Mouse (Mus musculus) adipocyte (in vitro differentiated cells): Measurements from ENCODE around the gene Tubb1.

Experiments used
- DNase-seq: peaks from one replicate; pipeline ENCODE4 v3.0.0-alpha.2; 2016; ENCODE audit warnings: low spot score

Tubb1 gene

DNA sequence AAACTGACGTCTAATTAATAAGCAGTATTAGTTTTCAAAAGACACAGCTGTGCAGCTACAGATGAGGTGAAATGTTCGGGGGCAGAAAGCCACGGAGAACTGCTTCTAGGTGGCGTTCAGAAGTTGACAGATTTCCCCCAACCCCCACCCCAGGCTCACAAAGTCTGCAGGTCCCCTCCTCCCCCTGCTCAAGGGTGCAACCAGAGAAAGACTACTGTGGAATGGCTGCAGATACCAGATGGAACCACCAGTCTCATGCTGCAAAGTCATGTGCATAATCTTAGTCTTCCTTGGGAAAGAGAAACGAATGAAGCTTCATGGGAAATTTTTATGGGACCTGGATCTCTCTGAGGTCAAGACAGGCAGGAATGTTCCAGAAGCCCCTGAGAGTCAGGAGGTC is 51.8 kb downstream of the Tubb1 start:
- DNase-seq: no peak

DNA sequence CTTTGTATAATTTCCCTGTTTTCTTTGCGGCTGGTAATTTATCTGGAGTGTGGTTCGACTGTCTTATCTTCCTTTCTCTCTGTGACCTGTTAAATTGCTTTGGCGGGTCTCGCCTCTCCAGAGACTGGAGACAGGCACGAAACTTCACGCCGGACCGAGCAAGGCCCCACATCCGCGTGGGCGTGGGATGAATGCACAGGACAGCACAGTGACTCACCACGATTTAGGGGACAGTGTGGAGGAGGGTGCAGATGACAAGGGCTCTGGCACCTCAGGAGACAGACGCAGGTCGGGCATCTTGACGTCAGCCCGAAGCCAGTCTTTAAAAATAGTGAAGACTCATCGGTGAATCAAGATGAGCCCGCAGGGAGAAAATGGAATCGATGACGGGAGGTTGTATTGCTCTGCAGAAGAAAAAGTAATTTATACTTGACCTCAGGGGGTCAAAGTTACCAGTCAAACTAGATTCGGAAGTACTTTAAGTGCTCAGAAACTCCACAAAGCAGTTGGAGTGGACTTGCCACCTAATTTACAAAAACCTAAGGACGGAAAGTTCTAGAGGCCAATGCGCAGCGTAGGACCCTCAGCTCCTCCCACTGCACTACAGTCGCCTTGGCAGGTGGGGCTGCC is 52.5 kb downstream of the Tubb1 start:
- DNase-seq: no peak
